Mouse (Mus musculus) thymus, postnatal 36 days (tissue): ENCODE data around the gene Gm10260.

Source experiments
- DNase-seq, 2 experiments: peaks; one replicate each; pipeline ENCODE4 v3.0.0; 2022; ENCODE audit warnings: mixed read lengths in 2 of 2

Gm10260 gene

DNA sequence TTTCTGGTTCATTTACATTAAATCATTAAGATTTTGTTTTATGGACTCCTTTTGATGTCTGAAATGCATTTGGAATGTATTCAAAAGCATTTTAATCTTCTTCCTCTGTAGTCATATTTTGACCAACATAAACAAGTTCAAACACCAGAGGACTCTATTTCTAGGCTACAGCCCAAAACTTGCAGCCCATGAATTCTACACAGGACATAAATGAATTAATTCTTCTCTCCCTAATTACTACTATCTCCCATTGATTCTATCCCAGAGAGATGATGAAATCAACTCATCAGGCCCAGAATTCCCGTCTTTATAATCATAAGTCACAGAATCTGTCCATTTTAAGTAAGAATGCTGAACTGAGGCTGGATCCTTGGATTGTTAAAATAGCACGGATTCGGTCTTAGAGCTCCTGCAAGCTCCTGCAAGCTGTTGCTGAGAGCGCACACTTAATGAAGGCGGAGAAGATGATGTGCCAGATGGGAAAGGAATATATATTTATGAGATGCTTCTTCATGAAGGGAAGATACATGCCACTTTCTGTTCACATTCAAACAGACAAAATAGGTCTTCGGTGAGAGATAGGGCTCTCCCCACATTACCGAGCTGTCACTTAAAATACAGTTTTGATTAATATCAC lies 7.7 kb upstream of the Gm10260 start:
- DNase-seq = no peak

DNA sequence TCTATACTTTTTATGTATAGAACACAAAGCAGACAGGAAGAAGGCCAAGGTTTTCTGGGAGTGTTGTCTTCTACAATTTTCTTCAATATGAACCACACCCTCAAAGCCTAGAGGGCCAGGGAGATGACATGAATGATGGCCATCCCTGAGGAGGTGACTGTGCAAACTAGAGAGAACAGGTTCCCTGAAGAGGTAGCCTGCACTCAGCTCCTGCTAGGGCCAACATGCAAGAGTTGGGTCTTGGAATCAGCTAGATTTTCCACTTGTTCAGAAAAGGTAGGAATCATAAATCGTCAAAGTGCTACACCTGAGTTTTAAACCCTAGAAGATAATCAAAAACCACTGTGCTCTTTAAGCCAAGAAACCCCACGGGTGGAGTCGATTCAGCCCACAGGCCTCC lies 6.2 kb upstream of the Gm10260 start:
- DNase-seq = no peak

DNA sequence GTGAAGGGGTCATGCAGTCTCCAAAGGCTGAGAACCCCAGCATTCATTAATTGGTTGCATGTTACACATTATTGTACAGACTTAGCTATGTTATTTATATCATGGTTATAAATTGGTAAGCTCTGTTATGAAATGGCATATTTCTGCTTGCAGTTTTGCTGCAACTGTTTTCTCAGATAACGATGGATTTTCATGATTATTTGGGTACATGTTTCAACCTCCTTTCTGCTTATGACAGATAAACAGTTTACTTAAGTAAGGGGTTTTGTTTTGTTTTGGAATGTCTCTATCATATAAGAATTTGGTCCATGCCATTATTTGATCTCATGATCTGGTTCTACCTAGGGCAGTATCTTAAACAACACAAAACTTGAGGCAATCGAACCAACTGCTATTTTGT lies 5.5 kb upstream of the Gm10260 start:
- no peak for DNase-seq

DNA sequence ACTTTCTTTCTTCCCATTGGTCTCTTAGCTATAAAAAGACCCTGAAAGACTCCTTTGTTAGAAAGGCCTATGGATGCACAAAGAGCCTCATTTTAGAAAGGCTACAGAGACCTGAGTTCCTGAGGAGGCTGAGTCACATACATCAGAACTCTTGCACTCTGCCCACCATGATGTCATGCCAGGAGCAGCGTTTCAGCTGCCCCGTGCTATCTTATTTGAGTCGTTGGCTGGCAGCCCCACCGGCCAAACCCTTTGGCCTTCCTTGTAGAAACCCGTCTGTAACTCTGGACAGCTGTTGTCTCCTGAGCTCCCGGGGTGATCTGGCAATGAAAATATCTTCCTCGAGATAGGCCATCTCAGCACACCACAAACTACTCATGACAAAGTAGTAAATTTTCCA lies 3.6 kb upstream of the Gm10260 start:
- DNase-seq = no peak

DNA sequence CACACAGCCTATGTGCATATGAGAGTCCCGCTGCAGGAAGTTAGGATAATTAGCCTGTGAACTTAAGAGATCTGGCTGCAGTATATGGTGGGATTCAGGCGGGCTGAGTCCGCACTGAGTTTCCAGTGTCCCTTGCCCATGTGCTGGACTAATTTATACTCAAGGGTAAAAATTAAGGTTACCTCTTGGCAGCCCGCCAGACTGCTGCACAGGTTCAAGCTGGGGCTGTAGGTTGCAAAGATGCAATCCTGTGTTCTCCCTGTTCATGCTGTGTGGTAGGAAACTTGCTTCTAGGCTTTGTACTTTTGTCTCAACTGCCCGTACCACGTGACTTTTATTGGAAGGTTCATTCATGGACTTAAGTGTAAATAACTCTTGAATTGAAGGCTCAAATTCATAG lies 3.0 kb upstream of the Gm10260 start:
- DNase-seq = no peak

DNA sequence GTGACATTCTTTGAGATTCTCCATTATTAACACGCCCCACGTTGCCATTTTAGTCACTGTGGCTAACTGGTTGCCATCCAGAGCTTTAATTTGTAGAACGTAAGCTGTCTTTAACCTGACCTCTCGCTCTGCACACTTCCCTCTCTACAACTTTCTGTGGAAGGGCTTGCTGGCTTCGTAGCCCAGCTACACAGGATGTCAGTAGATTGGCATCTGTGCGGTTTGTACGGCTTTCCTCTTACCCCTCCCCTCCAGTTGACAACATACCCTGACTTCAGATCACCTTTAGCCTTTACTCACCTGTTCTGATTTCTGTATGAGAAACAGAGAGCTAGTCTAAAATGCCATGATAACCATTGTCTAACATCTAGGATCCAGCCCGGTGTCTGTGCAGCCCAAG lies 1.7 kb upstream of the Gm10260 start:
- peak; percentile 23 to 37 for DNase-seq

DNA sequence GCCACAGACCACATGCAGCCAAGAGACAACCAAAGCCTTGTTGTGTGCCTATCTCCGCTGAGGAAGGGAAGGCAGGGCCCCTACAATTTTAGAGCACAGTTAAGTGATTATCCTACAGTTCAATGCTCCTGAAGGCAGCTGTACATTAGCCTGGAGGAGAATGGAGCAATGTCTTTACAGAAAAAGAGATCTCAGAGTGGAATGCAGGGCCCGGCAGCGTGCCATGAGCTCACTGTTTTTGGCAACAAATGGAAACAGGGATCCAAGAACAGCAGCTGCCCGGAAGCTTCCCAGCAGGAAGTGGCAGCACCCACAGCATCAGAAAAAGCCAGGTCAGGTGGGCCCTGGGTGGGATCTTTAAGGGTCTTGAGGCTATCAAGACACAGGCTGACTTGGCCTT lies 3.4 kb downstream of the Gm10260 start:
- no peak for DNase-seq

DNA sequence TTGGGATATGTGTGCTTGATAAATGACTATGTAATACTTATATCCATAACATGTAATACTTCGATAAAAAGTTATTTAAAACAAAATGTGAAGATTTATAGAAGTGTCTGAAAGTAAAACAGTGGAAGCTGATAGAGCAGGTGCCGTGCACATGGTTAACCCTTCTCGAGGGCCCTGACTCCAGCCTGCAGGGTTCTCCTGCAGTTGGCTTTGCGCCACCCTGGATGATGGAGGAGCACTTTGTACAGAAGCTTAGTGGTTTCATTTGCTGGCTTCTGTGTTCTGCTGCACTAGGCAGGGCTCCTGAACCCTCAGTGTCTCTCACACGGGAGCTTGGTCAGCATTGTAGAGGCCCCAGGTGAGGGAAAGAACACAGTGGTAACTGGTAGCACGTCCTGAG lies 4.3 kb downstream of the Gm10260 start:
- no peak for DNase-seq

DNA sequence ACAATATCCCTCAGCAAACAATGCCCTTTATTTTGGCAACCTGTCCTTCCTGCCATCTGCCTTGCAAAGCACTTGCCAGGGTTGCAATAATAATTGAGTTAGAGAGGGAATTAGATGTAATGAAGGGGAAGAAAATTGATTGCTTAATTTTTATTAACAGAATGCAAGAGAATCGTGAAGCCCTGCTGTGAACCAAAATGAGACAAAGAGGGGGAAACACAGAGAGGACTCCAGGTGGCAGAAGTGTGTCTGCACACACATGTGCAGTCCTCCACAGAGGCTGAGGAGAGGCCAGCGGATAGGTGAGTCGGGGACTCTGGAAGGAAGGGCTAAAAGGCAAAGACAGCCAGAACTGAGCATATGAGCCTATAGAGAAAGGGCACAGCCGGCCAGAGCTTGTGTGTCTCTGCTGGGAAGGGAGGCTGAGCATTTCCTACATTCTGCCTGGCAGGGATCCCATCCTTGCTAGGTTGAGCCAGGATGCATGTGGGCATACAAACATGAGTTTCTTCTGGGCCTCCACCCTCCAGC lies 9.5 kb downstream of the Gm10260 start:
- no peak for DNase-seq

DNA sequence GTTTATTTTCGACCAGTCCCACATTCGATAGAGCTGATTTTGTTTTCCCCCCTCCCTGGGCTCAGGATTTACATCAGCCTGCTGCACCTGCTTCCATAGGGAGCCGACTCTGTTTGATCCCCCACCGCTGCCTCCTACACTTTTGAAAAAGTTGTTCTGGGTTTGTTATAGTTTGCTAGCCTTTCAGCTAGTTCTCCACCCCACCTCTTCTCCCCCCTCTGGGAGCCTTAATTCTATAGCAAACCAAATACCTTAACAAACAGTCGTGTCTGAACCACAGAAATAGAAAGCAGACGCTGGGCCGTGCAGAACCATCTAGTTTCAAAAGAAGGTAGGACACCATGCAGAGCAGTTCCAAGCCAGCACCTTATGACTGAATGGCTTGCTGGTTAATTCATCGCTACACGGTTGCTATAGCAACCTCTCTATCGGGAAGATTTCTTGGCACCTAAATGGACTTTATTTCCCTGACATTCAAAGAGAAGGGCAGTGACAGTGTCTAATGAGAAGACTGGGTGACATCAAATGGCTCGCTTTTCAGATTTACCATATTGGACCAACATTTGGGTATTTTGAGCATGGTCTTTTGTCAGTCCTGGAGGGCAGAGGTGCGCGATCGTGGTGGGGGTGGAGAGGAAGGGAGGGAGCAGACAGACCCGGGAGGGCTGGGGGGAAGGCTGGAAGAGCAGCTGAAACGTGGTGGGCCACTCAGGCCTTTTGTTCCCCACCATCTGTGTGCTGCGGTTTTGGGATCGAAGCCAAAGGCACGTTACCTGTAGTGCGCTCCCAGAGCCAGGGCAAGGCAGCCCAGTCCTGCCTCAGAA lies 13.2 kb downstream of the Gm10260 start:
- no peak for DNase-seq

DNA sequence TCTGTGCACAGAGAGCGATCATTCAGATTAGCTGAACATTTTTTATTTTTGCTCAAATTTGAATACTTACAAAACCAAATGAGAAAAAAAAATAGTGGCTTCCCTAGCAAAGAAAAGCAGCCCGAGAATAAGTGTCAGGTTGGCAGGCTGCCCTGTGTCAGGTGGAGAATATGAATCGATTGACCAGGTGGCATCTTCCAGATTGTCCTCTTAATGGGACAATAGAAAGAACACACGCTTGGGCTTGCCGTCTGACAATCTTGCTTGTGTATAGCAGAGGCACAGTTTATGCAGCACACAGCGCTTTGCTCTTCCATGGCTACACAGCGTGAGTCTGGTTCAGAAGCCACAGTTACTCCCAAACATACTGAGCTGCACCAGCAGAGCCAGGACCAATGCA lies 15.8 kb downstream of the Gm10260 start:
- no peak for DNase-seq

DNA sequence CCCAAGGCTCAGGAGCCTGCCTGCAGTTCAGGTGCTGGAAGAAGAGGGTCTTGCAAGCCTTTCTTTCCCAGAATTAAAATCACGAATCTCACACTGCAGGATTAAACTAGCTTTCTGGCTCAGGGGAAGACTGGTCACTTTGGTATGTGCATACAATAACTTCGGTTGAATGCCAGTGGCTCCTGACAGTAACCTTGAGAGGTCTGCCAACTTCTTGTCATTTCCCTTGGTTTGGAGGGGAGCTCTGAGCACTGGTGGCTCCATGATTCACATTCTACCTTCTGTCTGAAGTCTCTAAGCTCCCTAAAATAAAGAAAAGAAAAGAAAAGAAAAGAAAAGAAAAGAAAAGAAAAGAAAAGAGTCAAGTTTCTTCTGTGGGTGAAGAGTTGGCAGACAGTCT lies 16.4 kb downstream of the Gm10260 start:
- DNase-seq = no peak

DNA sequence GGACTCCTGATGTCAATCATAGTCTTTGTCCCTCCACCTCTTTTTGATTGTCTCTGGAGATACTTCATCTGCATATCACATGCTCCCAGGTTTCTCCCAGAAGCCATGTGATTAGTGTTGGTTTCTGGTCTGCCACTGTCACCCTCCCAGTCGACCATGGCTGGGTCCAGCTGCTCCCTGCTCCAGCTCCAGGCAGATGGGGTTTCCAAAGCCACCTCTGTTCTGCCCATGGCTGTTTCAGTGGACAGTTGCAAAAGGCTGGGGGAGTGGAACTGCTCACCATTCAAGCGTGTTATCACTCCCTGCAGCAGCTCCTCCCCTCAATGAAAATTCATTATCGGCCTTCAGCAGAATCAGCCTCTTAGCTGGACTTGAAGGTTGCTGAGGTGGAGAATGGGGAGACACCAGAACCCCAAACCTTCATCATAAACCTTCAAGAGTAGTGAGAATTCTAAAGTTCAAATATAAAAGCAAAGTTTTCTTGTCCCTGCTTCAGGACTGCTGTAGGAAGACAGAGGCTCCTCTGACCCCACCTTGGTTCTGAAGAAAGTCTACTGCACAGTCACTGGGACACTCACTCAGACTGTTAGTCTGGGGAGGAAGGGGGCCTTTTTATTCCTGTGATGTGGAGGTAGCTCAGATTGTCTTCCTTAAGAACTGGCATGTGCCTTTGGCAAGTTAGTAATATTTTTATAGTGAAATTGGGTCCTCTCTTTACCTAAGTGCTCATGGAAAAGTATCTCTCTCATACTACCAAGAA lies 17.0 kb downstream of the Gm10260 start:
- no peak for DNase-seq

DNA sequence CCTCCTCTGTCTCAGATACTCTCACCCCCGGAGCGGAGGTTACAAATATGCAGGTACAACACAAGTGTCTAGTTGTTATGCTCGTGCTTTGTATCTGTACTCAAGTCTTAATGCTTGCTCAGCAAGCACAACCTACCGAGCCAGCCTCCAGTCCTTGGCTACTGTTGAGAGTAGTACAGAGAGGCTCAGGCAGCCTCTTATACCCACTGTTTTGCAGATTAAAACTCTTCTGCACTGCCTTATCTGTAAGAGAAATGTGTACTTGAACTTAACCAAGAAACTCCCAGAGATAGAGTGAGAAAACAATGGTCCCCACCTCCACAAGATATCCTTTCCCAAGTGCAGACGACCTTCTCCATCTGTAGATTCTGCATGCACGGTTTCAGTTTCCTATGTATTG lies 24.5 kb downstream of the Gm10260 start:
- DNase-seq = no peak

DNA sequence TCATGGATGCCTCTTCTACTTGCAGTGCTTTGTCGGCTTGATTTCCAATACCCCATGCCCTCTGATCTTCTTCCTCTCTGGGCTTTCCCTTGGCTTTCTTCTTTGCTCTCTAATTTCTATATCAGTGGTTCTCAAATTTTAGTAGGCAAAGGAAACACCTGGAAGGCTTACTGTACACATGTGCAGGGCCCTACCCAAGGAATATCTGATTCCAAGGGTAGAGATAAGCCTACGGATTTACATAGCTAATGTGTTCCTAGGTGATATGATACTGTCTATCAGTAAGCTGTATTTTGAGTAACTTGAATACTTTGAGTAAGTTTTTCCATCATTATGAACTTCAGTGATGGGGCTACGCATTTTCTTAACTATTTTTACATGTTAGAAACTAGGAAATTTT lies 25.7 kb downstream of the Gm10260 start:
- no peak for DNase-seq

DNA sequence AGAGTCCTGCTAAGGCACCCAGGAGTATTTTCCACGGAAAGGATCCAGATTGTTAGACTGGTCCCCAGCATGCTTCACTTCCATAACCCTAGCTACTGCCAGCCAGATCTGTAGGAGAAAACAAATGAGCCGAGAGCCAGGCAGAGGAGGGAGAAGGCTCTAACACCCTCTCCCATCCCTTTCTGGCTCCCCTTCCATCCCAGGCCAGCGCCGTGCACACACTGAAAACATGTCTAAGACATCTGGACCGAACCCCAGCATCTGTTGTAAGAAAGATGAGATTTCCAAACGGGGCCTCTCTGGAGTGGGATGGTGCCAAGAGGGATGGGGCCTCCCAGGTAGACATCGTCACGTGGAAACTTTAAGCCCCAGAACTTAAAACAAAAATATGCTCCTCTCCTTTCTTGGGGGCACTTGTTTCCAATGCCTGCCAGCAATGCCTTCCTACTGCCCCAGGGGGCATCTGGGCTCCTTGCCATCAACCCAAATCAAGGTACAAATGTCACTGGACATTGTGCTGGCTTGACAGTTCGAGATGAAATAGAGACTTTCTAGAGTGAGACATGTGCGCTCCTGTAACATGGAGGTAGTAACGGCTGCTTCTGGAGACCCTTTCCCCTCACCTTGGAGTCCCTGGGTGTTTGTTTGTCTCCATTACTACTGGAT lies 35.1 kb downstream of the Gm10260 start:
- DNase-seq = no peak

DNA sequence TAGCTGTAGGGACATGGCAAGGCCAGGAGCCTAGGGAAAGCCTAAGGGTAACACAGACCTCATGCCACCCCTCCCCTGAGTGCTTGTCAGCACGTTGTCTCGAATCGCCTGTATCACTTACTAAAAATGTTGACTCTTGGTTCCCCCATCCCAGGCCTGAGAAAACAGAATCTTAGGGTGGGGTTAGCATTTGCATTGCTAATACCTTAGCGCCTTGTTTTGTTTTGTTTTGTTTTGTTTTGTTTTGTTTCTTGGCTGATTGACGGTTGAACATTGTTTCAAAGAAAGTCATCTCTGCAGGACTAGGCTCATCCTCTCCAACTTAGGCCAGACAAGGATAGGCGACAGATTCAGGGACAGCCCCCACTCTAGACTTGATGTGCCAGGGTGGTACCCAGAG lies 35.9 kb downstream of the Gm10260 start:
- DNase-seq = no peak

DNA sequence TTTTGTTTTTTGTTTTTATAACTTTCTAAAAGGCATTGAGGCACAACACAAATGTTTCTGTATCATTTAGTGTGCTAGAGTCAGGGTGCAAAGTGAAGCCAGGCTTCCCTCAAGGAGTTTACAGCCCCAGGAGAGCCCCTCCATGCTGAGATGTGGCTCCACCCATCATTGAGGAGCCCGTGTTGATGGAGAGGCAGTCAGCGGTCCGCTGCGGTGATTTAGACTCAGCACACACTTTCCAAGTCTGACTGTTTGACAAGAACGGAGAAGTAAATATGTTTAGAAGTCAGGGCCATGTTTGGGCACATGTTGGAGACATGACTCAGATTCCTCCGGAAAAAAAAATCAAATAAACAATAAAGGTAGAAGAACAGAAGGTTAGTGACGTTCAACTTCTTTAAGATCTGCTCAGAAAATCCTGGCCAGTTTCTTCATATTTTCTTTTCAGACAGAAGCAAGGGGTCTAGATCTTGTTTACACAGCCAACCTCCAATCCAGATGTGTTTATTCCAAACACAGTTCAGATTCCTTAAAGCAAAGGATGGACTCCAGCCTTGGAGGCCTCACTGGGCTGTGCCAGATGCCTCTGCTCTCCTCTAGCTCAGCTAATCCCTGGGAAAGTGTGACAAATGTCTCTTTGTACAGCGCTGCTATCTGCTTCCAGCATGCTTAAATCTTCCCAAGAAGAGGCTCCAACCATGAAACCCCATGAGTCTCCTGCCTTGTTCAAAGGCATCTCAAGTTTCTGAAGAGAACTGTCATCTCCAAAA lies 47.7 kb downstream of the Gm10260 start:
- DNase-seq = no peak

DNA sequence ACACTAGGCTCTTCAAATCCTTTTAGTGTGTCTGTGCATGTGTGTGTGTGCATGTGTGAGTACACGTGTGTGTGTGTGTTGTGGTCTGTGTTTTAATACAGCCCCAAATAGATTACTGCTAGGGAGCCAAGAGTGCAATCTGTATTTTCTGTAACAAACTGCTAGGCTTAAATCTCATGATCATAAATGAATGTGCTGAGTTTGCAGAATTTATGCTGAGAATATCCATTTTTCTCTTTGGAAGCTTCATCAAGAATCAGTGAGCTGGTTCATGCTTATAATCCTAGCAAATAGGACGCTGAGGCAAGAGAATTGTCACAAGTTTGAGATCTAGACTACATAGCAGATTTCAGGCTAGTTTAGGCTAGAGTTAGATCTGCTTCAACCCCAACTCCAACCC lies 48.9 kb downstream of the Gm10260 start:
- no peak for DNase-seq
